Mouse (Mus musculus) olfactory bulb, adult 2 months (tissue): Measurements from ENCODE around the gene Spns1.

Experiments used
- CTCF ChIP-seq: fragments of 200-500 bp; IDR thresholded peaks from 2 replicates; pipeline ENCODE4 v1.5.1; 2012; ENCODE audit warnings: low read depth, mild to moderate bottlenecking, low read length, moderate library complexity; ENCODE audit not compliant: insufficient read depth
- POLR2A ChIP-seq: fragments of 200-500 bp; IDR thresholded peaks from 2 replicates; pipeline ENCODE4 v1.6.1; 2012; ENCODE audit warnings: mild to moderate bottlenecking, low read depth, low read length, moderate library complexity; ENCODE audit not compliant: insufficient read depth

DNA sequence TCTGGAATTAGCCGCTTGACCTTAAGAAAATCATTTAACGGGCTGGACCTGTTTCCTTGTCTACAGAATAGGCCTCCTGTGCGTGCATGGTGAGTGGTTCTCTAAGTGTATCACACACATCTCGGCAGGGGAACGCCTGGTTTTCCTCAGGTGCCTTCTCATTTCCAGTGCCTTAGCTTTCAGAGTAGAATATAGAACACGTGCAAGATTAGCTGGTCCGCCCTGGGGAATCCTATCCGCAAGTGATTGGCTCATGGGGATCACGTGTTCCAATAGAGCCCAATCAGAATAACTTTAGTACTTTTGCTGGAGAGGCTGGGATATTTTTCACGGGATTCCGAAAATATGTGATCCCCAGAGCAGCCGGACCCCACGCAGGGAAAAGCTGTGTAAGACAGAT lies 18.2 kb downstream of the Spns1 start:
- TF ChIP-seq CTCF (no peak), POLR2A (no peak)
